Mouse (Mus musculus) B cell, adult 2 months (primary cell): ENCODE data around the gene Wnk1.
A peak's percentile ranks its signal among the peaks of the same experiment; 100 is the strongest.

Experiments
- DNase-seq, 2 experiments: peaks; one replicate each; pipeline ENCODE4 v3.0.0; 2022

The Wnk1 gene

DNA sequence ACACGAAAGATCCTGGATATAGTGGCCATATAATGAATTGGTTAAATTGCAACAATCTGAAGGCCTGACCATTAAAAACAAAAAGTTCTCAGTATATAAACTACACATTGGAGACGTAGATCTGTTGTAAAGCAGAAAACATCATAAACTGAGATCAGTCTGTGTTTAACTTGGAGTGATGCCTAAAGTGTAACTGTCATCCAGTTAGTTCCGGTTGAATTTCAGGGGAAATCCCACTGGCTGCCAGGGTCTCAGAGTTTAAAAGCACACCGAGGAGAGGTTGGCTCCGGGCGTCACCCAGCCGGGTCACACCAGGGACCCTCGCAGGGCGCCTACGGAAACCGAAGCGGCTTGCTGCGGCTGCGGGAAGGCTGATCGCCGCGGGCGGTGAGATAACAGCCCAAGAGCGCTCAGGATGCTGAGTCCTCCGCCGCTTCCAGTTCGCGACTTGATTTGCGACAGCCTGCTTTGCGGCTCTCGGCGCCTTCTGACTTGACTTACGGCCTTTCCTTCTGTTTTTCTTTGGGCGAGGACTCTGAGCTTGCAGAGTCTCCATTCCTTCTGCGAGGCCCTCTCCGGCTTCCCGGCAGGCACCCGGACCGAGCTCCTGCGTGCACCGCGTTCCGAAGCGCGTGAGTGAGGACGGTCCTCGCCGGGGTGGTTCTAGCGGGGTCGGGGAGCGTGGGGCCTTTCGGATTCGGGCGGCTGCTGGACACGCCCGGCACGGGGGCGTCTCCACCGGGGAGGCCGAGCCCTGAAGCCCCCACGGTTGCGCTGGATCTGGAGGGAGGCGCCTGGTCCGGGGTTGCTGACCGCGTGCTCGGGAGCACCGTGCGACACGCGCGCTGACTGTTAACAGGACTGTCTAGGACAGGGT lies 136.0 kb downstream of the Wnk1 start, which contains the start of gene Rad52:
Gene Rad52, plus strand, starts transcription at position 495 of the 877 bp plus-strand sequence.
- DNase-seq: peak; percentile 73 to 78

DNA sequence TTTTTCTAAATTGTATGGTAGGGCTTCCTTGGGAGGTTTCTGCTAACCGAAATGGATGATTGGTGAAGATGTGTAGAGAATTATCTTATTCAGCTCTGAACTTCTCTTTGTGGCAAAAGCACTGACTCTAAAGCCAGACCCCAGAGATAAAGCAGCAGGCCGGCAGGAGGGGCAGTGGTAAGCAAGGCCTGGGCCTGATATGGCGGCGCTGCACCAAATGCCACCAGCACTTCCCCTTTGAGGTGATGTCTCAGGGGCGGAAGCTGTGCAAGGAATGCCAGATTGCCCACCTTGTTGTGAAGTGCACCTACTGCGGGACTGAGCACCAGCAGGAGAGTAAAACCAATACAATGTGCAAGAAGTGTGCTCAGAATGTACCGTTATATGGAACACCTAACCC lies 145.8 kb downstream of the Wnk1 start:
- DNase-seq: no peak

DNA sequence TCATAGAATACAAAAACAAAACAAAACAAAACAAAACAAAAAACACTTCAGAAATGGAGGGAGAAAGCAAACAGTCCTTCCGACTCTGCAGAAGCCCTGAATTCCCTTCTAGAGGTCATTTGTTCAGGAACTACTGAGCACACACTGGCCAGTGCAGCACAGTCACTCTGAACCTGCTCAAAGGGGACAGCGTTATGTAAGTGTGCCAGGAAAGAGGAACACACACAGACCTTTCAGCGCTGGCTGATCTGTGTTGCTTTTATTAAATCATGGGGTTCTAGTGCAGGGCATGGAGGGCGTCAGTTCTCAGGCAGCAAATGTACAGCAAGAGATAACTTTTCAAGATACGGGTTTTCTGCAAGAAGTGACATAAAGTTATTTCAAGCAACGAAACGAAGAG lies 155.3 kb downstream of the Wnk1 start:
- DNase-seq: no peak
